Mouse (Mus musculus) MN1 (cell line): ENCODE measurements around the gene Stpg1.

ENCODE experiments used
- DNase-seq: peaks from one replicate; pipeline ENCODE4 v3.0.0-alpha.2; 2016; ENCODE audit warnings: low spot score

Gene Stpg1

GRCm38 (mm10) chr4:135494521-135495396, at the start of gene Stpg1, which contains the start of gene Nipal3:
Stpg1 (plus strand) TSS chr4:135494790.
Nipal3 (minus strand) TSS chr4:135495038.
- peak; percentile 97 for DNase-seq

- DNase-seq: no peak
Observed at GRCm38 (mm10) chr4:135451360-135452015, 43.1 kb upstream of the Stpg1 start.

GRCm38 (mm10) chr4:135453164-135453563, 41.4 kb upstream of the Stpg1 start:
- DNase-seq: no peak

GRCm38 (mm10) chr4:135453572-135453971, 41.0 kb upstream of the Stpg1 start:
- no peak for DNase-seq

- DNase-seq: no peak
Observed at GRCm38 (mm10) chr4:135463406-135463805, 31.2 kb upstream of the Stpg1 start.

GRCm38 (mm10) chr4:135477851-135478250, 16.7 kb upstream of the Stpg1 start:
- DNase-seq: no peak

GRCm38 (mm10) chr4:135480370-135480769, 14.2 kb upstream of the Stpg1 start:
- DNase-seq: no peak

GRCm38 (mm10) chr4:135485086-135485485, 9.5 kb upstream of the Stpg1 start:
- DNase-seq: no peak

- no peak for DNase-seq
Observed at GRCm38 (mm10) chr4:135486352-135486751, 8.2 kb upstream of the Stpg1 start.

GRCm38 (mm10) chr4:135489256-135489655, 5.3 kb upstream of the Stpg1 start:
- no peak for DNase-seq

- DNase-seq: no peak
Observed at GRCm38 (mm10) chr4:135493271-135493670, 1.3 kb upstream of the Stpg1 start.

- DNase-seq: peak; percentile 76
Observed at GRCm38 (mm10) chr4:135493691-135494520, 684 bp upstream of the Stpg1 start.

- DNase-seq: no peak
Observed at GRCm38 (mm10) chr4:135495397-135495791, 804 bp downstream of the Stpg1 start.

GRCm38 (mm10) chr4:135495810-135496209, 1.2 kb downstream of the Stpg1 start:
- peak; percentile 34 for DNase-seq

- DNase-seq: no peak
Observed at GRCm38 (mm10) chr4:135498136-135498535, 3.5 kb downstream of the Stpg1 start.

- no peak for DNase-seq
Observed at GRCm38 (mm10) chr4:135499831-135500230, 5.2 kb downstream of the Stpg1 start.

- DNase-seq: no peak
Observed at GRCm38 (mm10) chr4:135501587-135501986, 7.0 kb downstream of the Stpg1 start.

- DNase-seq: no peak
Observed at GRCm38 (mm10) chr4:135505794-135506193, 11.2 kb downstream of the Stpg1 start.

- peak; percentile 63 for DNase-seq
Observed at GRCm38 (mm10) chr4:135507547-135508350, 13.2 kb downstream of the Stpg1 start.

GRCm38 (mm10) chr4:135508419-135509039, 13.9 kb downstream of the Stpg1 start:
- peak; percentile 89 for DNase-seq

- DNase-seq: peak; percentile 67
Observed at GRCm38 (mm10) chr4:135509515-135509914, 14.9 kb downstream of the Stpg1 start.
